Mouse (Mus musculus) neural tube, embryonic 13.5 days (tissue): ENCODE data around the gene Lztr1. TPM values are rescaled to one million over a fixed set of nuclear protein-coding genes. Genes with fewer than 3 reads are reported as not detected.

ENCODE experiments used
- ATAC-seq: fragments of 200-750 bp; cut with Nextera tagmentation; 2 replicates; pipeline ENCODE4 v1.8.0; 2017; ENCODE audit warnings: low read depth, mild to moderate bottlenecking, moderate TSS enrichment, moderate library complexity
- H3K27ac ChIP-seq: fragments of 300-500 bp; sonication (generic); replicated peaks from 2 replicates; pipeline ENCODE4 v1.5.1; 2015; ENCODE audit warnings: moderate library complexity, mild to moderate bottlenecking, inconsistent platforms
- H3K27me3 ChIP-seq: fragments of 300-500 bp; sonication (generic); 2 replicates; pipeline ENCODE4 v1.6.1; 2015; ENCODE audit warnings: mild to moderate bottlenecking, inconsistent platforms
- H3K36me3 ChIP-seq: fragments of 300-500 bp; sonication (generic); 2 replicates; pipeline ENCODE4 v1.6.1; 2015; ENCODE audit warnings: mild to moderate bottlenecking, inconsistent platforms
- H3K4me1 ChIP-seq: fragments of 300-500 bp; sonication (generic); replicated peaks from 2 replicates; pipeline ENCODE4 v1.6.1; 2015; ENCODE audit warnings: inconsistent platforms
- H3K4me2 ChIP-seq: fragments of 300-500 bp; sonication (generic); 2 replicates; pipeline ENCODE4 v1.6.1; 2015; ENCODE audit warnings: inconsistent platforms, mild to moderate bottlenecking, moderate library complexity
- H3K4me3 ChIP-seq: fragments of 300-500 bp; sonication (generic); 2 replicates; pipeline ENCODE4 v1.5.1; 2015; ENCODE audit warnings: mild to moderate bottlenecking, inconsistent platforms
- H3K9ac ChIP-seq: fragments of 300-500 bp; sonication (generic); 2 replicates; pipeline ENCODE4 v1.6.1; 2015; ENCODE audit warnings: moderate library complexity, mild to moderate bottlenecking, inconsistent platforms
- H3K9me3 ChIP-seq: fragments of 300-500 bp; sonication (generic); 2 replicates; pipeline ENCODE4 v1.6.1; 2016; ENCODE audit warnings: inconsistent platforms
- WGBS: fragments of 180-500 bp; shearing (Covaris S2); methylation state at CpG from one replicate; pipeline ENCODE4 v1.1.7; 2015; 5-methylcytosine and 5-hydroxymethylcytosine counted together
- polyA plus RNA-seq: library from polyadenylated mRNA; unstranded; fragments of >200 nt; fragmentation: Nextera tagmentation; extraction: Ambion mirVana; gene quantifications from 2 replicates; pipeline ENCODE4 v1.2.1, GENCODE M21; 2015

Lztr1 gene
- polyA plus RNA-seq, 1 experiment from 2014 or later, result 108 TPM

DNA sequence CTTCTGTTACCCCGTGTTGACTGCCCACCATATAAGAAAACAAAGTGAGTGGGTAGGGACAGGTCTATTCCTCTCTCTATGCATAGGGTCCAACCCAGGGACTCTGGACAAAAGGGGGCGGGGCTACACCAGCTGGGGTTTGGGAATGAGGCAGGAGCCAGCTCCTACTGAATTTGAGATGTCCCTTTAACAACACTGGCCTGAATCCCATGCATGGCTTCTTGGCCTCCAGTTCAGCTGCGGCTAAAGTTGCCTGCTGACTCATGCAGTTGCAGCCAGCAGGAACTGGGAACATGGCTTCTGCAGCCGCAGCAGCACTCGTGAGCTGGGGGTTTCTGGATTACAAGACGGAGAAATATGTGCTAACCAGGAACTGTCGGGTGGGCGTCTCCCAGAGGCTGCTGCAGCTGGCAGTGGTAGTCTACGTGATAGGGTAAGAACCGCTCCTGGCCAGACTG, 53.3 kb downstream of the Lztr1 start, which contains the start of gene P2rx6:
Gene P2rx6, plus strand, starts transcription at position 135 of the 458 bp plus-strand sequence.
- peak; percentile 29; the same call in 1 of the 2 replicates for ATAC-seq
- H3K27ac ChIP-seq, result peak within 1 kb of the TSS; percentile 49

DNA sequence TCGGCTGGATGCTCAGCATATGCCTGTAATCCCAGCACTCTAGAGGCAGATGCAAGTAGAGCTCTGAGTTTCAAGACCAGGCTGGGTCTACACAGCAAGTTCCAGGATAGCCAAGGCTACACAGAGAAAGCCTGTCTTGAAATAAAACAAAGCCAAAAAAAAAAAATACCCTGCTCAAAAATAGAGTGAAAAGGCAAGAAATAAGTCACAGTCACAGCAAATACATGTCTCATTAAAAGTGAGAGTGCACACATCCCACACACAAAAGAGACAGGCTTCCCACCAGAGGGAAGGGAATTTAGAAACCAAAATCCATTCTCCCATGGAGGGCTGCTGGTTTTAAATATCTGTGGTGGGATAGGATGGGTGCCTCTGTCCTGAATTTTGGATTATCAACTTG, 55.1 kb downstream of the Lztr1 start:
- Histone ChIP-seq H3K9ac (no peak overlapping the region), H3K27me3 (peaks cover 51% of the 10 kb centered on the region), H3K4me2 (no peak overlapping the region), H3K36me3 (no peaks in the 10 kb centered on the region), H3K27ac (no peak overlapping the region), H3K4me3 (no peak overlapping the region), H3K9me3 (no peaks in the 10 kb centered on the region), H3K4me1 (peaks cover 23% of the 10 kb centered on the region)
- WGBS, result 33% methylated on average over 1 of the region's 1 CpGs
- ATAC-seq, result no peak

More for the DNA sequence above, 53.3 kb downstream of the Lztr1 start, which contains the start of gene P2rx6:
- peak within 1 kb of the TSS; percentile 49 for H3K4me2 ChIP-seq
- peak within 1 kb of the TSS; percentile 7 for H3K4me3 ChIP-seq
- H3K36me3 ChIP-seq, result no peaks in the 10 kb centered on the region
- WGBS, result 3% methylated on average over 10 of the region's 10 CpGs
- H3K9ac ChIP-seq, result peak within 1 kb of the TSS; percentile 34
- H3K4me1 ChIP-seq, result peaks cover 29% of the 10 kb centered on the region
- peaks cover 51% of the 10 kb centered on the region for H3K27me3 ChIP-seq
- no peaks in the 10 kb centered on the region for H3K9me3 ChIP-seq

DNA sequence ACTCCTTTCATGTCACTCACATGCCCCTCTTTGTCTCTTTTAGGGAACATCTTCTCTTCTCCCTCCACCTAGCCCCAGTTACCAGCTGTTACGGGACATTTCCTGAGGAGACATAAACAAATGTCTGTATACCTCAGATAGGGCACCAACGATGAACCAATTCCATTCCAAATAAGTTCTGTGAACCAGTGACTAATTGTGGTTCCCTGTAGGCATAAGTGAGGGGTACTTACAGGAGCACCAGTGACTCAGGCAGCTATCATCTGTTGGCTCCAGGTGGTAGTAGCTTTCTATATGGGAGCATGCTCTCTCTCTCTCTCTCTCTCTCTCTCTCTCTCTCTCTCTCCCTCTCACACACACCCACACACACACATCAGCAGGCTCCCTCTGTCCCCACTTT, 55.7 kb downstream of the Lztr1 start:
- 91% methylated on average over 2 of the region's 2 CpGs for WGBS
- H3K4me1 ChIP-seq, result peaks cover 17% of the 10 kb centered on the region
- H3K4me2 ChIP-seq, result no peak overlapping the region
- no peaks in the 10 kb centered on the region for H3K9me3 ChIP-seq
- H3K36me3 ChIP-seq, result no peaks in the 10 kb centered on the region
- H3K27ac ChIP-seq, result no peak overlapping the region
- no peak overlapping the region for H3K9ac ChIP-seq
- ATAC-seq, result no peak
- H3K27me3 ChIP-seq, result peaks cover 51% of the 10 kb centered on the region
- no peak overlapping the region for H3K4me3 ChIP-seq

DNA sequence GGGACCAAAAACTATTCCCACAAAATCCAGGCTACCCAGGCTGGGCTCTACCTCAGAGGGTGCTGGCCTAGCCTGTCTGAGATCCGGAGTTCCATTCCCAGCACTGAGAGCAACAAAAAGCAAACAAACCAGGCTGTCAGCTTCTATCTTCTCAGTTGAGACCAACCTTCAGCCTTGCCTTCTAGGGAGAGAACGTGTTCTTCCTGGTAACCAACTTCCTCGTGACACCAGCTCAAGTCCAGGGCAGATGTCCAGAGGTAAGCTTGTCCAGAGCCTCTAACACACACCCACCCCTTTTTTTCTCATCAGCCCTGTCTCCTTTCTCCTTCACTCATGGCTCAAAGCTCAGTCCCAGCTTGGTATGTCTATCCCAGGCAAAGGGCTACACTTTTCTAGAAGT, 56.3 kb downstream of the Lztr1 start:
- H3K9ac ChIP-seq, result no peak overlapping the region
- no peak overlapping the region for H3K27ac ChIP-seq
- no peaks in the 10 kb centered on the region for H3K36me3 ChIP-seq
- 71% methylated on average over 3 of the region's 3 CpGs for WGBS
- no peak for ATAC-seq
- H3K9me3 ChIP-seq, result no peaks in the 10 kb centered on the region
- H3K4me3 ChIP-seq, result no peak overlapping the region
- peaks cover 48% of the 10 kb centered on the region for H3K27me3 ChIP-seq
- H3K4me1 ChIP-seq, result peaks cover 15% of the 10 kb centered on the region
- H3K4me2 ChIP-seq, result no peak overlapping the region

DNA sequence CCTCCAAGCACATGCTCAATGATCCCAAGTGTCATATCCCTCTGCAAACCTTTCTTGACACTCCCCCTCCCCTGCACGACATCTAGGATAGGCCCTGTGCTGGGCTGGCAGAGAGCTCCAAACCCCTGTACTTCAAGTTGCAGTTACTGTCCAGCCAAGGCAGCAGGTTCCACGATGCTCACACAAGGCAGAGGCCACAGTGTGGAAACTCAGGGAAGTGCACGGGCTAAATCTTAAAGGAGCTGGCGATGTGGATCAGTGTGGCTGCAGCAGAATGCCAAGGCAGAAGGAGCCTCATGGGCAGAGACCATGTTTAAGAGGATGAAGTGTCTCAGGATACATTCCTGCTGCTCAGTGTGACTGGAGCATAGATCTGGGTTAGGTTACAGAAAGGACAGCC, 57.7 kb downstream of the Lztr1 start:
- Histone ChIP-seq H3K4me1 (peaks cover 10% of the 10 kb centered on the region), H3K27me3 (peaks cover 36% of the 10 kb centered on the region), H3K27ac (no peak overlapping the region), H3K9me3 (no peaks in the 10 kb centered on the region), H3K9ac (no peak overlapping the region), H3K36me3 (no peaks in the 10 kb centered on the region), H3K4me2 (no peak overlapping the region), H3K4me3 (no peak overlapping the region)
- ATAC-seq, result no peak
- 28% methylated on average over 4 of the region's 4 CpGs for WGBS

Other genes with a start within 250 kb of the Lztr1 start
- gene Tmem191c, start 232.6 kb upstream of the Lztr1 start, polyA plus RNA-seq, result 31.9 and 35.1 TPM in 2 replicates
- gene Serpind1, start 177.3 kb upstream of the Lztr1 start, polyA plus RNA-seq, result 0.76 and 0.88 TPM in 2 replicates
- 22.3 and 22.5 TPM in 2 replicates for gene Snap29, start 102.7 kb upstream of the Lztr1 start, polyA plus RNA-seq
- gene Pi4ka, start 102.4 kb upstream of the Lztr1 start, polyA plus RNA-seq, result 56.1 and 61.4 TPM in 2 replicates
- 84.5 and 88.0 TPM in 2 replicates for gene Crkl, start 56.7 kb upstream of the Lztr1 start, polyA plus RNA-seq
- gene Aifm3, start 19.1 kb upstream of the Lztr1 start, polyA plus RNA-seq, result 2.4 and 2.6 TPM in 2 replicates
- gene Thap7, start 22.4 kb downstream of the Lztr1 start, polyA plus RNA-seq, result 67.8 and 69.9 TPM in 2 replicates
- 0.35 and 0.56 TPM in 2 replicates for gene Lrrc74b, start 52.6 kb downstream of the Lztr1 start, polyA plus RNA-seq
- 1.2 and 1.6 TPM in 2 replicates for gene P2rx6, start 53.2 kb downstream of the Lztr1 start, polyA plus RNA-seq
- 16.4 and 20.1 TPM in 2 replicates for gene Slc7a4, start 74.5 kb downstream of the Lztr1 start, polyA plus RNA-seq
- 23.3 and 23.4 TPM in 2 replicates for gene Smpd4, start 110.7 kb downstream of the Lztr1 start, polyA plus RNA-seq
- 8.2 and 10.0 TPM in 2 replicates for gene Ccdc74a, start 137.8 kb downstream of the Lztr1 start, polyA plus RNA-seq
- gene Med15, start 224.2 kb downstream of the Lztr1 start, polyA plus RNA-seq, result 46.6 and 56.0 TPM in 2 replicates